Mouse (Mus musculus): Measurements from ENCODE around the gene Rfc5. TPM values are rescaled to one million over a fixed set of nuclear protein-coding genes. Genes with fewer than 3 reads are reported as not detected.
"Not testable (repeated sequence)": the region's sequence is repeated elsewhere in the genome, so short reads cannot be mapped to it uniquely, and the experiment has no call there.

Rfc5 gene
- polyA plus RNA-seq (2014; fragmentation: Nextera tagmentation; extraction: Ambion mirVana), result 61.9 and 69.1 TPM in 2 replicates

GRCm38 (mm10) chr5:117388877-117389276, at the start of gene Rfc5:
Rfc5 (minus strand) TSS chr5:117389047.
- Histone ChIP-seq H3K9me3 (ENCODE audit: control insufficient read depth, low read length) (0 out of 2 replicates have a peak, but pooled peaks cover 7% of the 10 kb centered on the region), H3K27me3 (replicated peaks; ENCODE audit: control insufficient read depth, insufficient read depth, low read length) (no peaks in the 10 kb centered on the region), H3K4me2 (ENCODE audit: low read depth, low read length) (peak within 1 kb of the TSS; percentile 88), H3K27ac (replicated peaks; ENCODE audit: low read depth, low read length) (peak within 1 kb of the TSS; percentile 67), H3K4me1 (ENCODE audit: control insufficient read depth, insufficient read depth, low read length) (0 out of 2 replicates have a peak, but pooled peaks cover 7% of the 10 kb centered on the region), H3K36me3 (ENCODE audit: control insufficient read depth, insufficient read depth, low read length) (peaks cover 26% of the 10 kb centered on the region), H3K4me3 (ENCODE audit: low read depth, low read length) (peak within 1 kb of the TSS; percentile 86), H3K9ac (ENCODE audit: low read depth, low read length) (peak within 1 kb of the TSS; percentile 96)
- WGBS, result 1% methylated on average over 22 of the region's 44 CpGs
- ATAC-seq (ENCODE audit: low read depth) (peak; percentile 98), DNase-seq (ENCODE audit: low spot score) (peak; percentile 97)

GRCm38 (mm10) chr5:117433501-117433900, 44.7 kb upstream of the Rfc5 start:
- ATAC-seq (ENCODE audit: low read depth); H3K36me3 ChIP-seq (ENCODE audit: control insufficient read depth, insufficient read depth, low read length); H3K4me2 ChIP-seq (ENCODE audit: low read depth, low read length); H3K4me3 ChIP-seq (ENCODE audit: low read depth, low read length); H3K9ac ChIP-seq (ENCODE audit: low read depth, low read length); H3K4me1 ChIP-seq (ENCODE audit: control insufficient read depth, insufficient read depth, low read length); DNase-seq (ENCODE audit: low spot score); H3K9me3 ChIP-seq (ENCODE audit: control insufficient read depth, low read length); H3K27ac ChIP-seq (replicated peaks; ENCODE audit: low read depth, low read length); H3K27me3 ChIP-seq (replicated peaks; ENCODE audit: control insufficient read depth, insufficient read depth, low read length): not testable (repeated sequence)
- 87% methylated on average over 7 of the region's 7 CpGs for WGBS

GRCm38 (mm10) chr5:117417442-117417841, 28.6 kb upstream of the Rfc5 start:
- Histone ChIP-seq H3K4me1 (ENCODE audit: control insufficient read depth, insufficient read depth, low read length) (no peaks in the 10 kb centered on the region; the same call in 1 of the 2 replicates), H3K9ac (ENCODE audit: low read depth, low read length) (no peak overlapping the region), H3K36me3 (ENCODE audit: control insufficient read depth, insufficient read depth, low read length) (no peaks in the 10 kb centered on the region), H3K4me2 (ENCODE audit: low read depth, low read length) (no peak overlapping the region), H3K4me3 (ENCODE audit: low read depth, low read length) (no peak overlapping the region), H3K9me3 (ENCODE audit: control insufficient read depth, low read length) (no peaks in the 10 kb centered on the region), H3K27ac (replicated peaks; ENCODE audit: low read depth, low read length) (no peak overlapping the region), H3K27me3 (replicated peaks; ENCODE audit: control insufficient read depth, insufficient read depth, low read length) (peaks cover 45% of the 10 kb centered on the region)
- ATAC-seq (ENCODE audit: low read depth) (no peak), DNase-seq (ENCODE audit: low spot score) (no peak)
- WGBS, result 73% methylated on average over 2 of the region's 2 CpGs

- WGBS, result 33% methylated on average over 15 of the region's 19 CpGs
- no peaks in the 10 kb centered on the region; the same call in 1 of the 2 replicates for H3K4me1 ChIP-seq (ENCODE audit: control insufficient read depth, insufficient read depth, low read length)
- peaks cover 57% of the 10 kb centered on the region for H3K27me3 ChIP-seq (replicated peaks; ENCODE audit: control insufficient read depth, insufficient read depth, low read length)
- H3K9me3 ChIP-seq (ENCODE audit: control insufficient read depth, low read length), result no peaks in the 10 kb centered on the region
- no peak overlapping the region for H3K9ac ChIP-seq (ENCODE audit: low read depth, low read length)
- no peak for DNase-seq (ENCODE audit: low spot score)
- no peaks in the 10 kb centered on the region for H3K36me3 ChIP-seq (ENCODE audit: control insufficient read depth, insufficient read depth, low read length)
- H3K4me2 ChIP-seq (ENCODE audit: low read depth, low read length), result peak overlapping the region; percentile 90; the same call in 1 of the 2 replicates
- no peak for ATAC-seq (ENCODE audit: low read depth)
- H3K4me3 ChIP-seq (ENCODE audit: low read depth, low read length), result peak overlapping the region; percentile 60; the same call in 1 of the 2 replicates
- no peak overlapping the region for H3K27ac ChIP-seq (replicated peaks; ENCODE audit: low read depth, low read length)
Measured at GRCm38 (mm10) chr5:117415011-117415912, 26.4 kb upstream of the Rfc5 start.

GRCm38 (mm10) chr5:117414611-117415010, 25.8 kb upstream of the Rfc5 start:
- Histone ChIP-seq H3K4me1 (ENCODE audit: control insufficient read depth, insufficient read depth, low read length) (no peaks in the 10 kb centered on the region; the same call in 1 of the 2 replicates), H3K27me3 (replicated peaks; ENCODE audit: control insufficient read depth, insufficient read depth, low read length) (peaks cover 57% of the 10 kb centered on the region), H3K4me3 (ENCODE audit: low read depth, low read length) (peak overlapping the region; percentile 60), H3K36me3 (ENCODE audit: control insufficient read depth, insufficient read depth, low read length) (no peaks in the 10 kb centered on the region), H3K27ac (replicated peaks; ENCODE audit: low read depth, low read length) (no peak overlapping the region), H3K9ac (ENCODE audit: low read depth, low read length) (no peak overlapping the region), H3K4me2 (ENCODE audit: low read depth, low read length) (peak overlapping the region; percentile 90), H3K9me3 (ENCODE audit: control insufficient read depth, low read length) (no peaks in the 10 kb centered on the region)
- DNase-seq (ENCODE audit: low spot score), result no peak
- no peak for ATAC-seq (ENCODE audit: low read depth)
- WGBS, result 3% methylated on average over 10 of the region's 10 CpGs

- ATAC-seq (ENCODE audit: low read depth) (peak; percentile 87), DNase-seq (ENCODE audit: low spot score) (peak; percentile 59)
- under 1% methylated on average over 38 of the region's 89 CpGs for WGBS
- Histone ChIP-seq H3K4me1 (ENCODE audit: control insufficient read depth, insufficient read depth, low read length) (no peaks in the 10 kb centered on the region; the same call in 1 of the 2 replicates), H3K4me3 (ENCODE audit: low read depth, low read length) (peak within 1 kb of the TSS; percentile 60), H3K27me3 (replicated peaks; ENCODE audit: control insufficient read depth, insufficient read depth, low read length) (peaks cover 60% of the 10 kb centered on the region), H3K27ac (replicated peaks; ENCODE audit: low read depth, low read length) (peak within 1 kb of the TSS; percentile 48; the same call in 1 of the 2 replicates), H3K9me3 (ENCODE audit: control insufficient read depth, low read length) (no peaks in the 10 kb centered on the region), H3K4me2 (ENCODE audit: low read depth, low read length) (peak within 1 kb of the TSS; percentile 90), H3K9ac (ENCODE audit: low read depth, low read length) (peak within 1 kb of the TSS; percentile 46), H3K36me3 (ENCODE audit: control insufficient read depth, insufficient read depth, low read length) (no peaks in the 10 kb centered on the region)
Measured at GRCm38 (mm10) chr5:117413507-117414501, 25.0 kb upstream of the Rfc5 start, which contains the start of gene Ksr2. Ksr2 (plus strand) TSS chr5:117414000.

- Histone ChIP-seq H3K9ac (ENCODE audit: low read depth, low read length) (no peak overlapping the region), H3K4me3 (ENCODE audit: low read depth, low read length) (no peak overlapping the region), H3K27me3 (replicated peaks; ENCODE audit: control insufficient read depth, insufficient read depth, low read length) (peaks cover 35% of the 10 kb centered on the region), H3K27ac (replicated peaks; ENCODE audit: low read depth, low read length) (no peak overlapping the region), H3K9me3 (ENCODE audit: control insufficient read depth, low read length) (no peaks in the 10 kb centered on the region), H3K4me2 (ENCODE audit: low read depth, low read length) (no peak overlapping the region), H3K36me3 (ENCODE audit: control insufficient read depth, insufficient read depth, low read length) (no peaks in the 10 kb centered on the region), H3K4me1 (ENCODE audit: control insufficient read depth, insufficient read depth, low read length) (no peaks in the 10 kb centered on the region; the same call in 1 of the 2 replicates)
- 64% methylated on average over 6 of the region's 6 CpGs for WGBS
- ATAC-seq (ENCODE audit: low read depth), result no peak
- DNase-seq (ENCODE audit: low spot score), result no peak
Measured at GRCm38 (mm10) chr5:117409369-117409768, 20.5 kb upstream of the Rfc5 start.

- WGBS, result 63% methylated on average over 4 of the region's 4 CpGs
Measured at GRCm38 (mm10) chr5:117408216-117408615, 19.4 kb upstream of the Rfc5 start.

More at GRCm38 (mm10) chr5:117408216-117408615, 19.4 kb upstream of the Rfc5 start:
- no peak for DNase-seq (ENCODE audit: low spot score)
- Histone ChIP-seq H3K4me1 (ENCODE audit: control insufficient read depth, insufficient read depth, low read length) (no peaks in the 10 kb centered on the region), H3K36me3 (ENCODE audit: control insufficient read depth, insufficient read depth, low read length) (no peaks in the 10 kb centered on the region), H3K9ac (ENCODE audit: low read depth, low read length) (no peak overlapping the region), H3K4me2 (ENCODE audit: low read depth, low read length) (no peak overlapping the region), H3K4me3 (ENCODE audit: low read depth, low read length) (no peak overlapping the region), H3K27me3 (replicated peaks; ENCODE audit: control insufficient read depth, insufficient read depth, low read length) (peaks cover 24% of the 10 kb centered on the region), H3K9me3 (ENCODE audit: control insufficient read depth, low read length) (no peaks in the 10 kb centered on the region), H3K27ac (replicated peaks; ENCODE audit: low read depth, low read length) (no peak overlapping the region)
- no peak for ATAC-seq (ENCODE audit: low read depth)

Data from embryonic facial prominence, embryonic 14.5 days (tissue).